Mouse (Mus musculus): ENCODE results near the gene Arrb2. TPM values are rescaled to one million over a fixed set of nuclear protein-coding genes. Genes with fewer than 3 reads are reported as not detected.

Arrb2 gene
- total RNA-seq, 2 experiments from 2014 or later: 92.5 to 96.0 TPM

- no peak for DNase-seq (ENCODE audit: low spot score in 2 of 2)
These were observed 57.2 kb downstream of the Arrb2 start for GRCm38 (mm10) chr11:70489684-70490083.

Small RNAs within 50 kb of the gene (microRNA-seq; reads per million reads assigned to microRNA genes)
- gene Mir7115: 3.8 to 5.3 reads per million in 2 experiments

Other genes with a start within 250 kb of the Arrb2 start
- gene Slc16a11, start 219.9 kb upstream of the Arrb2 start, total RNA-seq (2021): 10 to 100 TPM; 32.8 to 39.6 TPM
- gene Slc16a13, start 211.6 kb upstream of the Arrb2 start, total RNA-seq (2021): 10 to 100 TPM in 1 of 2 experiments, 1 to 10 TPM in 1; 9.2 to 12.1 TPM
- gene Bcl6b, start 202.8 kb upstream of the Arrb2 start, total RNA-seq (2021): 1 to 10 TPM; 4.3 to 7.4 TPM
- 10 to 100 TPM; 44.8 to 55.3 TPM for gene 0610010K14Rik, start 194.7 kb upstream of the Arrb2 start, total RNA-seq (2021)
- 1 to 10 TPM; 6.6 to 8.7 TPM for gene Gm21988, start 192.8 kb upstream of the Arrb2 start, total RNA-seq (2021)
- 100 to 1,000 TPM; 306 to 350 TPM for gene Rnasek, start 192.8 kb upstream of the Arrb2 start, total RNA-seq (2021)
- under 1 TPM; 0.45 to 0.69 TPM for gene Alox12, start 177.3 kb upstream of the Arrb2 start, total RNA-seq (2021)
- not detected for gene Alox12e, start 110.0 kb upstream of the Arrb2 start, total RNA-seq (2021)
- not detected for gene Alox15, start 80.6 kb upstream of the Arrb2 start, total RNA-seq (2021)
- gene Pelp1, start 22.6 kb upstream of the Arrb2 start, total RNA-seq (2021): 10 to 100 TPM; 41.3 to 46.8 TPM
- gene Med11, start 19.3 kb downstream of the Arrb2 start, total RNA-seq (2021): 10 to 100 TPM; 20.5 TPM
- 1 to 10 TPM in 1 of 2 experiments, under 1 TPM in 1; 0.96 to 1.1 TPM for gene Zmynd15, start 26.8 kb downstream of the Arrb2 start, total RNA-seq (2021)
- gene Cxcl16, start 27.3 kb downstream of the Arrb2 start, total RNA-seq (2021): under 1 TPM; 0.42 to 0.69 TPM
- not detected for gene Tm4sf5, start 72.6 kb downstream of the Arrb2 start, total RNA-seq (2021)
- not detected for gene Vmo1, start 82.0 kb downstream of the Arrb2 start, total RNA-seq (2021)
- not detected for gene Gltpd2, start 86.6 kb downstream of the Arrb2 start, total RNA-seq (2021)
- 100 to 1,000 TPM; 221 to 229 TPM for gene Psmb6, start 92.7 kb downstream of the Arrb2 start, total RNA-seq (2021)
- not detected for gene Gm40193, start 100.3 kb downstream of the Arrb2 start, total RNA-seq (2021)
- 10 to 100 TPM; 25.0 to 25.6 TPM for gene Pld2, start 107.4 kb downstream of the Arrb2 start, total RNA-seq (2021)
- 100 to 1,000 TPM; 208 to 249 TPM for gene Mink1, start 130.2 kb downstream of the Arrb2 start, total RNA-seq (2021)
- 1 to 10 TPM in 1 of 2 experiments, not detected in 1; 1.1 TPM for gene 4930544D05Rik, start 183.2 kb downstream of the Arrb2 start, total RNA-seq (2021)
- gene Chrne, start 186.6 kb downstream of the Arrb2 start, total RNA-seq (2021): under 1 TPM in 1 of 2 experiments, not detected in 1; 0.94 TPM
- gene Gp1ba, start 206.5 kb downstream of the Arrb2 start, total RNA-seq (2021): not detected
- 10 to 100 TPM; 60.3 to 61.5 TPM for gene Rnf167, start 214.6 kb downstream of the Arrb2 start, total RNA-seq (2021)
- gene Slc25a11, start 214.8 kb downstream of the Arrb2 start, total RNA-seq (2021): 100 to 1,000 TPM; 117 to 125 TPM
- gene Pfn1, start 222.0 kb downstream of the Arrb2 start, total RNA-seq (2021): 100 to 1,000 TPM; 364 to 371 TPM
- 10 to 100 TPM in 1 of 2 experiments, 1 to 10 TPM in 1; 5.1 to 10.5 TPM for gene Eno3, start 224.6 kb downstream of the Arrb2 start, total RNA-seq (2021)
- 10 to 100 TPM; 52.8 to 53.9 TPM for gene Spag7, start 236.8 kb downstream of the Arrb2 start, total RNA-seq (2021)